Mouse (Mus musculus): ENCODE data around the gene Synpr.
A peak's percentile ranks its signal among the peaks of the same experiment; 100 is the strongest.

Synpr gene

GRCm38 (mm10) chr14:13551209-13551608, 266.6 kb downstream of the Synpr start:
- peak; percentile 91 for ATAC-seq (ENCODE audit: low TSS enrichment)

GRCm38 (mm10) chr14:13553616-13554370, 269.2 kb downstream of the Synpr start:
- ATAC-seq (ENCODE audit: low TSS enrichment): no peak

DNA sequence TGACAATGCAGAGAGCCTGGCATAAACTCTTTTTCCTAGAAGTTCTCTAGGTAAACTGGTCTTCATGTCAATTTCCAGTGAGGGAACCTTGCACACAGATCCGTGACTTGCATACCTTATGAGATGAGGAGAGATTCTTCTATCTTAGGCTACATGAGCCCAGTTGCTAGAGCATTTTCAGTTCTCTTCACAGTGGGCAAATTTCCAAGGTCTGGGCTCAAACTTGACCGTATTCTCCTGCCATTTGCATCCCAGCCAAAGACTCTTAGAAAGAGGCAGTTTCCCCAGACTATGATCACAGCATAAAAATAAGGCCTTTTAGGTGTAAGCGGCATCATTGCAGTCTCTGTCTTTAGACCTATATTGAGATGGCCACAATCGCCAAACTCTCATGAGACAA, 270.1 kb downstream of the Synpr start:
- no peak for ATAC-seq (ENCODE audit: low TSS enrichment)

DNA sequence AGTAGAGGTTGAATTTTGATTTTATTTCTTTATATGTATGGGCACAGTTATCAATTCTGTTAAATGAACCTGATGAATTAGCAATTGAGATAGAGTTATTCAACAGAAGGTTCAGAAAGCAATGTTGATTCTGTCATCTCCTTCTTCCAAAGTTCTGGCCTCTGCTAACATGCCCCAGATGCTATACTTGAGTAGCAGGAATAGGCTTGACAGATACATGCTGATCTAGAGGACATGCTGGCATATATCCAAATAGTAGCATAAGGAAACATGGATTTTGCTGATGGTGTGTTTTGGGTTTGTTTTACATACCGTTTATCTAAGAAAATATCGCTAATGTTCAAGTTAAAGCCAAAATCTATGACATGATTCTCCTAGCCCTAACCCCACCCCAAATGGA, 273.5 kb downstream of the Synpr start:
- ATAC-seq (ENCODE audit: low TSS enrichment): no peak

- ATAC-seq (ENCODE audit: low TSS enrichment): no peak
These were observed 282.7 kb downstream of the Synpr start for GRCm38 (mm10) chr14:13567250-13567649.

- no peak for ATAC-seq (ENCODE audit: low TSS enrichment)
These were observed 283.4 kb downstream of the Synpr start for GRCm38 (mm10) chr14:13567996-13568395.

DNA sequence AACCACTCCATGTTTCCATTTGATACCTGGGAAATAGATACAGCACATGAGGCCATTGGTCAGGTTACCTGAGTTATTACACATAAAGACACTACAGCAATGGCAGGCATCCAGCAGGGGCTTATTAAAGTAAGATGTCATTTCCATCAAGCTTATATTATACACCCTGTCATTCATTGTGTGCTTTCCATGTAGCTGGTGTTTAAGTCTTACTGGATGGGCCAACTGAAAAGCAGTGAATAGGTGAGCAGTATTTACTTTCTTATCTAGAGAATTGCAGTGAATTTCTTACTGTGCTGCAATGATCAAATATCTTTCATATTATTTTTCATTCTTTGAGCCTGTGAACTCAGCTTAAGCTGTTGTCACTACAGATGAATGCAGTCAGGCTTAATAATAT, 287.4 kb downstream of the Synpr start:
- ATAC-seq (ENCODE audit: low TSS enrichment): no peak

GRCm38 (mm10) chr14:13572530-13572929, 287.9 kb downstream of the Synpr start:
- no peak for ATAC-seq (ENCODE audit: low TSS enrichment)

DNA sequence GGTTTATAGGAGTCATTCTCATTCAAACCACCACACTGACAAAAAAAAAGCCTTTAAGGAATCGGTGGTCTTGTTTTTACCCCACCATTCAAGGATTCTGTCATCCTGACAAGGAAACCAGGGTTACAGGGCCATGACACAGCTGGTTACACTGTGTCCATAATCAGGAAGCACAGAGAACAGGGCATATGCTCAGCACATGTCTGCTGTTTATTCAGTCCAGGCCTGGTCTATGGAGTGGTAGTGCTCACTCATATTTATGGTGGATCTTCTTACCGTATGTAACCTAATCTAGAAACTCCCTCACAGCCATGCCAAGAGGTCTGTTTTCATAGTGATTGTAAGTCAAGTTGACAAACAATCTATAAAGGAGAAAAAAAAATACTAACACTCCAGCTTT, 293.5 kb downstream of the Synpr start:
- no peak for ATAC-seq (ENCODE audit: low TSS enrichment)

DNA sequence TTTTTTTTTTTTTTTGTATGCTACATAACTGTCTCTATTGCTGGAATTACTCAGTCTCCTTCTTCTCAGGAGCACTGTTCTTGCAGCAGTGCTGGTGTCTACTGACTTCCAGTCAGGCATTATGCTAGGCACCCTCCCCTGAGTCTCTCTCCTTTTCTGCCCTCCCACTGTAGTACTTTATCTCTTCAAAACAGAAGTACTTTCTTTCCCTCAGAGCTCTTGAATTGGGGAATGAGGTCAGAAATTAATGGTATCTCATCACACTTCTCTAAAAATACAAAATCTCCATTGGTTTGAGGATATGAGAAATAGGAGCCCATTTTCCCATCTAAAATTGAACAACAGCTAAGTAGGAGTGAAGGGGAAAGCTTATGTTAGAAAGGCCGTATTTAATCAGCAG, 294.2 kb downstream of the Synpr start:
- no peak for ATAC-seq (ENCODE audit: low TSS enrichment)

GRCm38 (mm10) chr14:13593321-13593940, 308.9 kb downstream of the Synpr start:
- ATAC-seq (ENCODE audit: low TSS enrichment): peak; percentile 75

DNA sequence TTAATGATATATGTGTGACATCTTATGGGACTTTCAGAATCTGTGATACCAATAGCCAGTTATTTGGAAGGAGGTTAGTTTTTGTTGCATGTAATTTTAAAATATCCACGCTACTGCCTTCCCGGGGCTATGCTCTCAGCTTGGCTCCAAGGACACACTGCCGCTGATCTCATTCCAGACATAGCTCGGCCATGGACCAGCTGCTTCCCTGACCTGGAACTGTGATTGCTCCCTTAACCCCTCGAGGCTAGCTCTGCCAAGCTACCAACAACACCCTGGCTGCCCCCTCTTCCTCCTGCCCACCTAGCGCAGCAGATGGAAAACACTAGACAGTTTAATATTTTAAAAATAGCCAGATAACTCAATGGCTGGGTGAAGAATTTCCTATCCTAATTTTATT, 311.7 kb downstream of the Synpr start:
- ATAC-seq (ENCODE audit: low TSS enrichment): no peak

- no peak for ATAC-seq (ENCODE audit: low TSS enrichment)
These were observed 312.6 kb downstream of the Synpr start for GRCm38 (mm10) chr14:13597204-13597603.

GRCm38 (mm10) chr14:13620531-13620930, 336.0 kb downstream of the Synpr start:
- ATAC-seq (ENCODE audit: low TSS enrichment): no peak

DNA sequence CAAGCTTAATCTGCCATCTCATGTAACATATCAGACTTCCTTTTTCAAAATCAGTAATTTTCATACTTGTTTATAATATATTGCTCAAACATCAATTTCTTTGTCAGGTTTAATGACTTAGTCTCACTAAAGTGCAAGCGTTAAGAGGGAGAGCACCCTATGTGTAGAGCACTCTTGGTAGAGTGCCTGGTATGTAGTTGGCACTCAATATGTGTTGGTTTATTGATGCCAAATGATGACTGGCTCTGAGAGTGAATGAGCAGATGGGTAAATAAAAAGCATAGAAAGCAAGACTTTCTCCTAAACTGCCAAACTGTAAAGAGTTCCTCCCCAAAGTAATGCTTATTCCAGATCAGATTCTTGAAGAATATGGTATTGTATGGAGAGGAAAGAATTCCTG, 365.3 kb downstream of the Synpr start:
- ATAC-seq (ENCODE audit: low TSS enrichment): no peak

DNA sequence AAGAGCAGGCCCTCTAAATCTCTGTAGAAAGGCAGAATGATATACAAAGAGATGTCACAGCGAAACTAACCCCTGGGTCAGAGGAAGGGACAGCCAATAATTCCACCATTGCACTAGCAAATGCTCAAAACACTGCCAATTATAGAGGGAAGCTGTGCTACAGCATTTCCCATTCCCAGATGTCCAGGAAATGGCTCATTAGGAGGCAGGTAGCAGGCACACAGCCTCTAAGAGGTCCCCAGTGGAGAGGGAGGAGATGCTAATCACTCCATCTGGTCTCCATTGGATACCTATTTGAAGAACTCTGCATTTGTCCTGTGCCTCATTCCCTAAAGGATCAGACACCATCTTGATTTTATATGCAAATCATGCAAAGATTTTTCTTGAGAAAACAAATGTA, 366.5 kb downstream of the Synpr start:
- no peak for ATAC-seq (ENCODE audit: low TSS enrichment)

DNA sequence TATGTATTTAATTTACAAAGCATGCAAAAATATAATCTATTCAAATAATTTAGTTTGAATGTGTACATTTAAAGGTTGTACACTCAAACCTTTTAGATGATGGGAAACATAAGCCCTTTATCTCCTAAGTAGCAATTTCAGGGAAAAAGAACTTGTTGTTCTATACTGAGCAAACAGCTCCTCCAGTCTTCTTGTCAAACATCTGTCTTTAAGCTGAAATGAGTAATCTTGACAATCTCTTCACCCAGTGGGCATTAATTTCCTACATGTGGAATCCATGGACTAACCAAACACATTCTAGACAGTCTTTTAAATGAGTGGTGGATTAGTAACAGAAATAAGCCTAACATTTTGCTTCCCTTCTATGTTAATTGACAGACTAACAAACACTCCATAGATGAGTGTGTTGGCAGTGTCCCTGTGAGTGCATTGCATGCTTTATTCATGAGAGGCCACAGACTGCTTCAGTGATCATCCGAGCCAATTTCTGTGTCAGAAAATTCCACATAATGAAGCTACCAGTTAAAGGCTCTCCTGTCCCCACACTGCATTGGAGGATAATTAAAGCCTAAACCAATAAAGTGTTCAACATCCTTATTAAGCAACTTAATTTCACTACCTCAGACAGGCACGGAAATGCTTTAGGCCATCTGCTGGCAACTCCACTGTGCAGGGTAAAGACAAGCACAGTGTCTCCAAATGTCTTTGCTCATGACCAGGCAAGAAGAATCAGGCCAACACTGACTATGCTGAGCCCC, 367.1 kb downstream of the Synpr start:
- ATAC-seq (ENCODE audit: low TSS enrichment): peak; percentile 79
